Mouse (Mus musculus) small intestine, adult 2 months (tissue): ENCODE measurements at regions not wholly inside any gene's neighbourhood (a gene's known extent, or its start where the extent isn't known, plus 50 kb on each side); places are given as distances from the start of the nearest gene placed in this dataset.

Experiments
- CTCF ChIP-seq: fragments of 200-500 bp; IDR thresholded peaks from 2 replicates; pipeline ENCODE4 v1.5.1; 2012; ENCODE audit warnings: low read depth, mild to moderate bottlenecking, control low read depth, inconsistent platforms, low read length, moderate library complexity, mixed read lengths; ENCODE audit not compliant: insufficient replicate concordance, insufficient read length; ENCODE audit errors: extremely low read depth
- POLR2A ChIP-seq: fragments of 200-500 bp; IDR thresholded peaks from 2 replicates; pipeline ENCODE4 v1.6.1; 2012; ENCODE audit warnings: low read depth, mild to moderate bottlenecking, control low read depth, inconsistent platforms, low read length, moderate library complexity

- TF ChIP-seq POLR2A = no peak
- no peak for TF ChIP-seq CTCF
Observed at GRCm38 (mm10) chr12:39572147-39572546, 465.7 kb downstream of the Arl4a start.
